Mouse (Mus musculus) T-cell, adult 66 days (primary cell): Measurements from ENCODE around the gene Vmn2r15. TPM values are rescaled to one million over a fixed set of nuclear protein-coding genes. Genes with fewer than 3 reads are reported as not detected.

Source experiments
- total RNA-seq, 2 experiments: library from RNA; stranded (reverse); gene quantifications; 3 replicates in 1 of 2; 4 replicates in 1 of 2; pipeline ENCODE4 v1.2.4; 2023

The Vmn2r15 gene
- not detected for total RNA-seq

GRCm38 (mm10) chr5:109297544-109297943 lies at the start of gene Vmn2r15:
Vmn2r15 (minus strand) TSS chr5:109297644.

GRCm38 (mm10) chr5:109329862-109330261 lies 32.4 kb upstream of the Vmn2r15 start, which contains the start of gene Vmn2r16:
Vmn2r16 (plus strand) TSS chr5:109330162.

Other genes with a start within 250 kb of the Vmn2r15 start
- not detected for gene Vmn2r11, start 238.1 kb downstream of the Vmn2r15 start, total RNA-seq
- gene Vmn2r12, start 199.7 kb downstream of the Vmn2r15 start, total RNA-seq: not detected
- gene Vmn2r13, start 105.4 kb downstream of the Vmn2r15 start, total RNA-seq: not detected
- gene Vmn2r14, start 72.9 kb downstream of the Vmn2r15 start, total RNA-seq: not detected
- gene Vmn2r16, start 32.5 kb upstream of the Vmn2r15 start, total RNA-seq: not detected
- gene Vmn2r17, start 122.0 kb upstream of the Vmn2r15 start, total RNA-seq: not detected